9 mouse cellular contexts compared by ENCODE assay signal in the genomic region with DNA sequence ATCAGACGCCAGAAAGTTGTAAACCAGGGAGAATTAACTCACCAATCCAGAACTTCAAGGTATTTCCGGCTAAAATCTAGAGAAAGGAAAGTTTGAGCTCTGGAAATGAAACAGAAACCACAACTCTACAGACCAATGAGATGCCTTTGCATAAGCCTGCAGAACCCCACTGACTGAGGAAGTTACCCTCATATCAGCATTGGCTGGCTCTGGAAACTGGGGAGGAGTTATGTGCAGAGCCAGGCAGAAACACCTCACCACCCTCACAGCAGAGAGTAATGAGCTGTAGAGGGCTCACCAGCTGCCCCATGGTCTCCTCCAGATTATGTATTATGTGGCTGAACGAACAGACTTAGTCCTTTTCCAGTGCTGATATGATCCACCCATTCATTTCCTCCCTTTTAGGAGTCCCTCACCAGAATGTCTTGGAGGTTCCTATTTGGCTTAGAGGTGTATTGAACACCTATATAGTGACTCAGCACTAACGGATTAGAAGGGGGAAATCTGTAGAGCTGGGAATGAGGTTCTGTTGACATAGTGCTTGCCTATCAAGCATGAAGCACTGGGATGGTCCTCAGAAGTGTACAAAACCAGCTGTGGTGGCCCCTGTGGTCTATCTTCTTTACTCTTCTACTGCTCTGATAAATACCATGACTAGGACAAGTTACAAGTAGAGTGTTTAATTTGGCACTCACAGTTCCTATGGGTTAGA. TPM values are rescaled to one million over a fixed set of nuclear protein-coding genes. Genes with fewer than 3 reads are reported as not detected.
A peak's percentile ranks its signal among the peaks of the same experiment; 100 is the strongest.
DNase-seq lines count a peak whose midpoint lies in the region; ATAC-seq and TF ChIP-seq lines count a peak whose summit lies in the region.
"Not testable (repeated sequence)": the region's sequence is repeated elsewhere in the genome, so short reads cannot be mapped to it uniquely, and the experiment has no call there.
"Had no signal": no experiment of that assay in that cellular context is flagged by ENCODE, and none has a peak within 500 bp of the region (broad histone marks: within the 10 kb centered on the region; RNA-seq: fewer than 3 reads in every experiment).

A gene (minus strand): TSS at position 98 of the 712 bp plus-strand sequence.

- peak within 1 kb of the TSS; percentile 46 for H3K4me3 ChIP-seq in embryonic facial prominence, embryonic 15.5 days (replicated peaks)
- H3K4me3 ChIP-seq in hindbrain, embryonic 14.5 days (replicated peaks; ENCODE audit: low read length) = peak within 1 kb of the TSS; percentile 18
- H3K4me3 ChIP-seq in kidney, postnatal 0 days (replicated peaks; ENCODE audit: low read depth, low read length) = peak within 1 kb of the TSS; percentile 44
- H3K4me3 ChIP-seq in liver, embryonic 16.5 days (ENCODE audit: low read depth, low read length) = peak within 1 kb of the TSS; percentile 63
- not testable (repeated sequence) for H3K4me3 ChIP-seq in midbrain, embryonic 14.5 days (replicated peaks; ENCODE audit: low read depth, low read length)
- H3K4me3 ChIP-seq in stomach, embryonic 15.5 days (replicated peaks) = peak within 1 kb of the TSS; percentile 47

- not testable (repeated sequence) for H3K36me3 ChIP-seq in embryonic facial prominence, embryonic 15.5 days; hindbrain, embryonic 14.5 days (replicated peaks; ENCODE audit: control insufficient read depth, insufficient read depth); kidney, postnatal 0 days (ENCODE audit: insufficient read depth, low read length); liver, embryonic 16.5 days (ENCODE audit: control insufficient read depth, insufficient read depth); midbrain, embryonic 14.5 days (ENCODE audit: control insufficient read depth, insufficient read depth, low read length); stomach, embryonic 15.5 days

- peak; percentile 16 for DNase-seq in Muller cell, postnatal 12 days (ENCODE audit: inconsistent ontology term)
- peak; percentile 83 for DNase-seq in heart, adult 11 months
- not testable (repeated sequence) for DNase-seq in hindbrain, embryonic 14.5 days (ENCODE audit: low spot score); kidney, postnatal 0 days (ENCODE audit: low spot score); midbrain, embryonic 14.5 days

- H3K4me2 ChIP-seq in embryonic facial prominence, embryonic 15.5 days (replicated peaks) = peak within 1 kb of the TSS; percentile 45
- H3K4me2 ChIP-seq in hindbrain, embryonic 14.5 days (replicated peaks) = peak within 1 kb of the TSS; percentile 30
- peak within 1 kb of the TSS; percentile 52 for H3K4me2 ChIP-seq in kidney, postnatal 0 days (ENCODE audit: low read length)
- peak within 1 kb of the TSS; percentile 64 for H3K4me2 ChIP-seq in liver, embryonic 16.5 days (ENCODE audit: low read depth, low read length)
- peak within 1 kb of the TSS; percentile 26 for H3K4me2 ChIP-seq in midbrain, embryonic 14.5 days (ENCODE audit: low read length)
- H3K4me2 ChIP-seq in stomach, embryonic 15.5 days = peak within 1 kb of the TSS; percentile 50

- H3K4me1 ChIP-seq in embryonic facial prominence, embryonic 15.5 days; hindbrain, embryonic 14.5 days (replicated peaks; ENCODE audit: control insufficient read depth, insufficient read depth, low read length); kidney, postnatal 0 days (replicated peaks; ENCODE audit: insufficient read depth, low read length); liver, embryonic 16.5 days (ENCODE audit: control insufficient read depth, low read depth, low read length); midbrain, embryonic 14.5 days (ENCODE audit: control insufficient read depth, insufficient read depth, low read length); stomach, embryonic 15.5 days: not testable (repeated sequence)

- WGBS in embryonic facial prominence, embryonic 15.5 days = 32% methylated on average over 4 of the region's 4 CpGs
- 31% methylated on average over 4 of the region's 4 CpGs for WGBS in hindbrain, embryonic 14.5 days
- WGBS in kidney, postnatal 0 days = 21% methylated on average over 4 of the region's 4 CpGs
- WGBS in liver, embryonic 16.5 days (ENCODE audit: insufficient replicate concordance) = 8% methylated on average over 4 of the region's 4 CpGs
- 31% methylated on average over 4 of the region's 4 CpGs for WGBS in midbrain, embryonic 14.5 days
- 16% methylated on average over 4 of the region's 4 CpGs for WGBS in stomach, embryonic 15.5 days

- peak; percentile 80 for ATAC-seq in embryonic facial prominence, embryonic 15.5 days (ENCODE audit: insufficient number of reproducible peaks, low FRiP score, low TSS enrichment, low read depth)
- ATAC-seq in hindbrain, embryonic 14.5 days (ENCODE audit: low FRiP score) = peak; percentile 68; the same call in 1 of the 2 replicates
- peak; percentile 93 for ATAC-seq in kidney, postnatal 0 days (replicated peaks; ENCODE audit: low FRiP score, low read depth)
- peak; percentile 92 for ATAC-seq in liver, embryonic 16.5 days (ENCODE audit: low read depth)
- ATAC-seq in midbrain, embryonic 14.5 days (ENCODE audit: low FRiP score, low TSS enrichment) = not testable (repeated sequence)
- peak; percentile 93 for ATAC-seq in stomach, embryonic 15.5 days (ENCODE audit: insufficient read depth, low FRiP score, low read depth)

- not testable (repeated sequence) for TF ChIP-seq CTCF in kidney, postnatal 0 days (IDR thresholded peaks at IDR 0.05; ENCODE audit: low read depth)

- H3K27ac ChIP-seq in embryonic facial prominence, embryonic 15.5 days (replicated peaks); hindbrain, embryonic 14.5 days; midbrain, embryonic 14.5 days (replicated peaks; ENCODE audit: low read depth, low read length): not testable (repeated sequence)
- peak within 1 kb of the TSS; percentile 55 for H3K27ac ChIP-seq in kidney, postnatal 0 days
- peak within 1 kb of the TSS; percentile 21 for H3K27ac ChIP-seq in liver, embryonic 16.5 days (ENCODE audit: low read length)
- H3K27ac ChIP-seq in stomach, embryonic 15.5 days = peak within 1 kb of the TSS; percentile 11; the same call in 1 of the 2 replicates

- H3K9ac ChIP-seq in embryonic facial prominence, embryonic 15.5 days; hindbrain, embryonic 14.5 days; midbrain, embryonic 14.5 days (replicated peaks; ENCODE audit: low read length): not testable (repeated sequence)
- H3K9ac ChIP-seq in kidney, postnatal 0 days (ENCODE audit: low read depth, low read length) = peak within 1 kb of the TSS; percentile 44; the same call in 1 of the 2 replicates
- H3K9ac ChIP-seq in liver, embryonic 16.5 days (ENCODE audit: low read depth, low read length) = peak within 1 kb of the TSS; percentile 45; the same call in 1 of the 2 replicates
- peak within 1 kb of the TSS; percentile 9; the same call in 1 of the 2 replicates for H3K9ac ChIP-seq in stomach, embryonic 15.5 days

- not testable (repeated sequence) for H3K27me3 ChIP-seq in embryonic facial prominence, embryonic 15.5 days; hindbrain, embryonic 14.5 days (ENCODE audit: control insufficient read depth, insufficient read depth, low read length); kidney, postnatal 0 days (ENCODE audit: insufficient read depth, low read length); liver, embryonic 16.5 days (ENCODE audit: control insufficient read depth, insufficient read depth, low read depth, low read length); midbrain, embryonic 14.5 days (ENCODE audit: control insufficient read depth, insufficient read depth, low read length); stomach, embryonic 15.5 days (replicated peaks)

- H3K9me3 ChIP-seq in embryonic facial prominence, embryonic 15.5 days (replicated peaks); hindbrain, embryonic 14.5 days (ENCODE audit: control insufficient read depth, low read length); kidney, postnatal 0 days (replicated peaks; ENCODE audit: low read length); liver, embryonic 16.5 days (replicated peaks; ENCODE audit: control insufficient read depth, low read length); midbrain, embryonic 14.5 days (ENCODE audit: control insufficient read depth, low read length); stomach, embryonic 15.5 days: not testable (repeated sequence)

RNA-seq across cellular contexts. Expression of the gene that starts here (rescaled TPM):
- 7.3 and 8.0 TPM in 2 replicates for polyA plus RNA-seq in embryonic facial prominence, embryonic 15.5 days (2015; fragmentation: Nextera tagmentation; extraction: Ambion mirVana)
- 1.6 and 2.2 TPM in 2 replicates for polyA plus RNA-seq in hindbrain, embryonic 14.5 days (2014; fragmentation: Nextera tagmentation; extraction: Ambion mirVana)
- 8.6 and 8.8 TPM in 2 replicates for polyA plus RNA-seq in kidney, postnatal 0 days (2015; fragmentation: Nextera tagmentation; extraction: Ambion mirVana)
- 2.8 and 3.0 TPM in 2 replicates for polyA plus RNA-seq in liver, embryonic 16.5 days (2015; fragmentation: Nextera tagmentation; extraction: Ambion mirVana)
- polyA plus RNA-seq in midbrain, embryonic 14.5 days (2014; fragmentation: Nextera tagmentation; extraction: Ambion mirVana) = 1.1 and 1.6 TPM in 2 replicates
- polyA plus RNA-seq in stomach, embryonic 15.5 days (2015; fragmentation: Nextera tagmentation; extraction: Ambion mirVana) = 6.2 TPM in 2 replicates
- polyA plus RNA-seq: C2C12 had no signal
